Mouse (Mus musculus): Measurements from ENCODE around the gene Hoxd3. TPM values are rescaled to one million over a fixed set of nuclear protein-coding genes. Genes with fewer than 3 reads are reported as not detected.

Gene Hoxd3
- total and polyA plus RNA-seq, 2 experiments = not detected

DNA sequence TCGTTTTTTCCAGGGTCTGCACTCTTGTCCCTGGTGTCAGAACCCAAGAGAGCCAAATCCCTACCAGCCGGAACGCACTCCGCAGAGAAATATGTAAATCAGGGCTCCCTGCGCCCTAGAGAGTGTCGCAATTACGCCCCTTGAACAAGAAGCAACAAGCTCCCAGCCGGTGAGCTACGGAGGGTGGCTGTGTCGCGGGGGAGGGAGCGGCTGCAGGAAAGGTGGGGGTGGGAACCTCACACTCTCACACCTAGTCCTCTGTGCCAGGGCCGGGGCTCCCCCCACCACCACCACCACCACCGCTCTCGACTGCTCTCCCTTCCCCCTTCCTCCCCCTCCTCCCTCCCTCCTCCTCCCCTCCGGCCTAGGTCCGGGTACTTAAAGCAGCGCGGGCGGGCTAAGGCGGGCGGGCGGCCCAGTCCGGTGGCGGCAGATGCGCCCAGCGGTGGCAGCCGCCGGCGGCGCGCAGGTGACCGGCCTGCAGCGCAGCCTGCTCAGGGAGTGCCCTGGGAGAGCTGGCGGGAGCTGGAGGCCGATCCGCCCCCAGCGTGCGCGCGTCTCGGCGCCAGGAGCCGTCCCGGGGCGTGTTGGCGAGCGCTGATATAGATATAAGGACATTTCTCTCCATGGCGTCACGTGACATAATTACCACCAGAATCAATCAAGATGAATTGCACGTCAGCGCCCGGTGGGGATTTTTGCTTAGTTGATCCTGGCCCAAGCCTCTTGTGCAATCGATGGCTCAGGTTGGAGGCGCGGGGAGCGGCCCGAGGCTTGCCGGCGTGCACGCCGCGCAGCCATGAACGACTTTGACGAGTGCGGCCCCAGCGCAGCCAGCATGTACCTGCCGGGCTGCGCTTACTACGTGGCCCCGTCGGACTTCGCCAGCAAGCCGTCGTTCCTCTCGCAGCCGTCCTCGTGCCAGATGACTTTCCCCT is 29.9 kb upstream of the Hoxd3 start:
- no peaks in the 10 kb centered on the region for H3K36me3 ChIP-seq (ENCODE audit: control insufficient read depth, insufficient read depth, low read length)
- H3K4me3 ChIP-seq (ENCODE audit: insufficient read depth, low read depth, low read length) = no peak overlapping the region
- H3K4me1 ChIP-seq (ENCODE audit: control insufficient read depth, insufficient read depth, low read length) = no peaks in the 10 kb centered on the region; the same call in 1 of the 2 replicates
- no peak for DNase-seq (ENCODE audit: extremely low read depth, low read depth, low spot score)
- H3K79me2 ChIP-seq (ENCODE audit: control insufficient read depth, insufficient read depth, low read length) = no peaks in the 10 kb centered on the region
- WGBS = 3% methylated on average over 74 of the region's 78 CpGs
- no peak for TF ChIP-seq POLR2A (IDR thresholded peaks at IDR 0.05; ENCODE audit: extremely low read depth, insufficient read depth, low read length)
- TF ChIP-seq CTCF (IDR thresholded peaks at IDR 0.05; ENCODE audit: low read depth, low read length) = no peak
- H3K27ac ChIP-seq (replicated peaks; ENCODE audit: insufficient read depth, low read depth, low read length) = no peak overlapping the region
- H3K9ac ChIP-seq (ENCODE audit: low read depth, low read length) = no peak overlapping the region
- H3K27me3 ChIP-seq (ENCODE audit: control insufficient read depth, insufficient read depth, low read length) = peaks cover 45% of the 10 kb centered on the region

DNA sequence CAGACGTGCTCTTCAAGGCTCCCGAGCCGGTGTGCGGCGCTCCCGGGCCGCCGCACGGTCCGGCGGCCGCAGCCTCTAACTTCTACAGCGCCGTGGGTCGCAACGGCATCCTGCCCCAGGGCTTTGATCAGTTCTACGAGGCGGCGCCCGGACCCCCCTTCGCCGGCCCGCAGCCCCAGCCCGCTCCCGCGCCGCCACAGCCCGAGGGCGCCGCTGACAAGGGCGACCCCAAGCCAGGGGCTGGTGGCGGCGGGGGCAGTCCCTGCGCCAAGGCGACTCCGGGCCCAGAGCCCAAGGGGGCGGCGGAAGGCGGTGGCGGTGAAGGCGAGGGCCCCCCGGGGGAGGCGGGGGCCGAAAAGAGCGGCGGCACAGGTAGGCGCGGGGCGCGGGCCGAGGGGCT is 28.9 kb upstream of the Hoxd3 start:
- 3% methylated on average over 44 of the region's 51 CpGs for WGBS
- no peak overlapping the region for H3K9ac ChIP-seq (ENCODE audit: low read depth, low read length)
- H3K4me1 ChIP-seq (ENCODE audit: control insufficient read depth, insufficient read depth, low read length) = no peaks in the 10 kb centered on the region; the same call in 1 of the 2 replicates
- no peaks in the 10 kb centered on the region for H3K79me2 ChIP-seq (ENCODE audit: control insufficient read depth, insufficient read depth, low read length)
- TF ChIP-seq CTCF (IDR thresholded peaks at IDR 0.05; ENCODE audit: low read depth, low read length) = no peak
- TF ChIP-seq POLR2A (IDR thresholded peaks at IDR 0.05; ENCODE audit: extremely low read depth, insufficient read depth, low read length) = no peak
- H3K36me3 ChIP-seq (ENCODE audit: control insufficient read depth, insufficient read depth, low read length) = no peaks in the 10 kb centered on the region
- no peak for DNase-seq (ENCODE audit: extremely low read depth, low read depth, low spot score)
- H3K27ac ChIP-seq (replicated peaks; ENCODE audit: insufficient read depth, low read depth, low read length) = no peak overlapping the region
- peaks cover 52% of the 10 kb centered on the region for H3K27me3 ChIP-seq (ENCODE audit: control insufficient read depth, insufficient read depth, low read length)
- no peak overlapping the region for H3K4me3 ChIP-seq (ENCODE audit: insufficient read depth, low read depth, low read length)

DNA sequence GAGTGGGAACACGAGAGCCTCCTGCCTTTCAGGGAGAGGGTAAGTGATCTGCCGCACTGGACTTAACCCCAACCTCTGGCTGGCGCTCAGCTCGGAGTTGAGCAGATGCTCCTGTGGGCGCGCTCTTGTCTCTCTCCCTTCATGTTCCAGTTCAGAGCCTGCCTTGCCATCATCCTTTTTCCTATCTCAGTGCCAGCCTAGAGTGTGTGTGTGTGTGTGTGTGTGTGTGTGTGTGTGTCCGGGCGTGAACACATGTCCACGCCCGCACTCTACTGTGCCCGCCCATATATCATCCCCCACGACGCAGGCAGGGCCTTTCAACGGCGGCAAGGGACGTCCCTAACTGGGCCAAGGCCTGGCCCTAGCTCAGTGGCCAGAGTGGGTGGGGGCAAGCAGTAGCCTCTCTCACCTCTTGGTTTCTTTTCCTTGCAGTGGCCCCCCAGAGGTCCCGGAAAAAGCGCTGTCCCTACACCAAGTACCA is 28.2 kb upstream of the Hoxd3 start:
- no peaks in the 10 kb centered on the region; the same call in 1 of the 2 replicates for H3K4me1 ChIP-seq (ENCODE audit: control insufficient read depth, insufficient read depth, low read length)
- peaks cover 56% of the 10 kb centered on the region for H3K27me3 ChIP-seq (ENCODE audit: control insufficient read depth, insufficient read depth, low read length)
- no peak overlapping the region for H3K9ac ChIP-seq (ENCODE audit: low read depth, low read length)
- no peak for TF ChIP-seq CTCF (IDR thresholded peaks at IDR 0.05; ENCODE audit: low read depth, low read length)
- no peak for TF ChIP-seq POLR2A (IDR thresholded peaks at IDR 0.05; ENCODE audit: extremely low read depth, insufficient read depth, low read length)
- WGBS = 4% methylated on average over 18 of the region's 18 CpGs
- no peaks in the 10 kb centered on the region for H3K36me3 ChIP-seq (ENCODE audit: control insufficient read depth, insufficient read depth, low read length)
- no peaks in the 10 kb centered on the region for H3K79me2 ChIP-seq (ENCODE audit: control insufficient read depth, insufficient read depth, low read length)
- no peak overlapping the region for H3K4me3 ChIP-seq (ENCODE audit: insufficient read depth, low read depth, low read length)
- DNase-seq (ENCODE audit: extremely low read depth, low read depth, low spot score) = no peak
- no peak overlapping the region for H3K27ac ChIP-seq (replicated peaks; ENCODE audit: insufficient read depth, low read depth, low read length)

DNA sequence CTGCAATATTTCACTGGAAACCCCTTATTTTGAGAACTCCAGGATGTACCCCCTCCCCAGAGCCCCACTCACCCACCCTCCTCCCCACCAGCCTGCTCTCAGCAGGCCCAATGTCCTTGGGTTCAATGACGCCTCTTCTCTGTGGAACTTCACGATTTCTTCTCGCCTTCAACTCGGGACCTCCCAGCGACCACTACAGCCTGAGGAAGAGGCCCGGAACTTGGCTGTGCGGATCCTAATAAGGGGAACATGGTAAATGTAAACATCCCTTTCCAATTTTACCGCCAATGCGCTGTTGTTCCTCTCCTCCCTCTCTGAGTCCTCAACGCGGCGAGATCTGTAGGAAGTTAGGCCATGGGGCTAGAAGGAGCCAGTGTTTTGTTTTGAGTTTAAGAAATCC is 27.6 kb upstream of the Hoxd3 start:
- no peak overlapping the region for H3K4me3 ChIP-seq (ENCODE audit: insufficient read depth, low read depth, low read length)
- DNase-seq (ENCODE audit: extremely low read depth, low read depth, low spot score) = no peak
- H3K27me3 ChIP-seq (ENCODE audit: control insufficient read depth, insufficient read depth, low read length) = peaks cover 56% of the 10 kb centered on the region
- no peaks in the 10 kb centered on the region for H3K79me2 ChIP-seq (ENCODE audit: control insufficient read depth, insufficient read depth, low read length)
- TF ChIP-seq CTCF (IDR thresholded peaks at IDR 0.05; ENCODE audit: low read depth, low read length) (no peak), POLR2A (IDR thresholded peaks at IDR 0.05; ENCODE audit: extremely low read depth, insufficient read depth, low read length) (no peak)
- H3K36me3 ChIP-seq (ENCODE audit: control insufficient read depth, insufficient read depth, low read length) = no peaks in the 10 kb centered on the region
- no peak overlapping the region for H3K9ac ChIP-seq (ENCODE audit: low read depth, low read length)
- H3K27ac ChIP-seq (replicated peaks; ENCODE audit: insufficient read depth, low read depth, low read length) = no peak overlapping the region
- H3K4me1 ChIP-seq (ENCODE audit: control insufficient read depth, insufficient read depth, low read length) = no peaks in the 10 kb centered on the region; the same call in 1 of the 2 replicates
- WGBS = 4% methylated on average over 12 of the region's 12 CpGs

DNA sequence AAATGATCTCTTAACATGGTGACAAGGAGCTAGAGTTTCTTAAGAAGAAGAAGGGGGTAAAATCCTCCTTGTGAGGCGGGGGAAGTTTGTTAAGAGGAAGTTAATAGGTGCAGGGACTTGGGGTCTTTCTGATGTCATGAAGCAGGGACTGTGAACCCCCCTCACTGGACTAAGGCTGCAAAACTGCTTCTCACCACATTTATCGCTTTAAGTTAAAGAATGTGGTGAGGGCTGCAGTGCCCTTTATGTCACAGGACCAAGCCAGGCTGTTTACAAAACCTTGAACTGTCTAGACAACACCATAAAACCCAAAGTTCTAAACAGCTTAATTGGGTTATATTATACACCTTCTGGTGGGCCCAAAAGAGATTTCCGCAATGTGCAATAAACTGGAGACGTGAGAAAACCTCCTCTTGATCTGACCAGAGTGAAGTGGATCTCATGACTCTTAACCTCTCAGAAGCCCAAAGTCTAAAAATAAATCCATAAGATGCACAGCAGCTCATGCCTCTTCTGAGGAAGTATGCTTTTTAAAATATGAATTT is 26.6 kb upstream of the Hoxd3 start:
- WGBS = 18% methylated on average over 4 of the region's 4 CpGs
- Histone ChIP-seq H3K9ac (ENCODE audit: low read depth, low read length) (no peak overlapping the region), H3K79me2 (ENCODE audit: control insufficient read depth, insufficient read depth, low read length) (no peaks in the 10 kb centered on the region), H3K27me3 (ENCODE audit: control insufficient read depth, insufficient read depth, low read length) (peaks cover 50% of the 10 kb centered on the region), H3K36me3 (ENCODE audit: control insufficient read depth, insufficient read depth, low read length) (no peaks in the 10 kb centered on the region), H3K27ac (replicated peaks; ENCODE audit: insufficient read depth, low read depth, low read length) (no peak overlapping the region), H3K4me1 (ENCODE audit: control insufficient read depth, insufficient read depth, low read length) (no peaks in the 10 kb centered on the region; the same call in 1 of the 2 replicates), H3K4me3 (ENCODE audit: insufficient read depth, low read depth, low read length) (no peak overlapping the region)
- DNase-seq (ENCODE audit: extremely low read depth, low read depth, low spot score) = no peak
- TF ChIP-seq CTCF (IDR thresholded peaks at IDR 0.05; ENCODE audit: low read depth, low read length) = no peak
